Mouse (Mus musculus): ENCODE measurements around the gene Mup19.
"Not testable (repeated sequence)": the region's sequence is repeated elsewhere in the genome, so short reads cannot be mapped to it uniquely, and the experiment has no call there.

DNA sequence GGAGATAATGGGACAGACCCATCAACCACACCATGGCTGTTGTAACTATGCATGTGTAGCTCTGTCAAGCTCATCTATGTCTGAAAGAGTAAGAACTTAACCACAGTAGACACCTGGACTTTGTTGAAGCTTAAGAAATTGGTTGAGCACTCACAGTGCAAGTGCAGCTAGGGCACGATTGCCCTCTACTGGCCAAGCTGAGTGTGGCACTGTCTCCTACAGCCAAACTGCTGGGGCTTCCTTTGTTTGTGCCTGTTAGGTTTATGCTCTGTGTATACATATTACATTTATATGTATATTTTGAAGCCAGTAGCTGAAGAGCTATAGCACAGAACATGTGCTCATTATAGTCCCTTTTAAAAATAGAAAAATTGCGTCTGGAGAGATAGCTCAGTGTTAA is 29.1 kb upstream of the Mup19 start:
- peak; percentile 59; the same call in 1 of the 2 replicates for TF ChIP-seq CTCF (IDR thresholded peaks at IDR 0.05; ENCODE audit: low read depth, low read length)
- not testable (repeated sequence) for TF ChIP-seq POLR2A (IDR thresholded peaks at IDR 0.05; ENCODE audit: borderline replicate concordance, low read depth, low read length)

All from bone marrow macrophage, adult 2 months (primary cell).